Mouse (Mus musculus) midbrain, embryonic 12.5 days (tissue): Measurements from ENCODE around the gene Lsm12. TPM values are rescaled to one million over a fixed set of nuclear protein-coding genes. Genes with fewer than 3 reads are reported as not detected.
"Not testable (repeated sequence)": the region's sequence is repeated elsewhere in the genome, so short reads cannot be mapped to it uniquely, and the experiment has no call there.

Experiments used
- ATAC-seq: fragments of 200-750 bp; cut with Nextera tagmentation; 2 replicates; pipeline ENCODE4 v1.8.0; 2017; ENCODE audit warnings: low read depth, moderate TSS enrichment, moderate library complexity; ENCODE audit not compliant: low FRiP score
- H3K27ac ChIP-seq: fragments of 300-500 bp; sonication (generic); replicated peaks from 2 replicates; pipeline ENCODE4 v1.5.1; 2016; ENCODE audit warnings: mild to moderate bottlenecking
- H3K27me3 ChIP-seq: fragments of 300-500 bp; sonication (generic); 2 replicates; pipeline ENCODE4 v1.6.1; 2016; ENCODE audit warnings: mild to moderate bottlenecking
- H3K36me3 ChIP-seq: fragments of 300-500 bp; sonication (generic); 2 replicates; pipeline ENCODE4 v1.6.1; 2016
- H3K4me1 ChIP-seq: fragments of 300-500 bp; sonication (generic); 2 replicates; pipeline ENCODE4 v1.6.1; 2016
- H3K4me2 ChIP-seq: fragments of 300-500 bp; sonication (generic); replicated peaks from 2 replicates; pipeline ENCODE4 v1.6.1; 2016; ENCODE audit warnings: mild to moderate bottlenecking, moderate library complexity
- H3K4me3 ChIP-seq: fragments of 300-500 bp; sonication (generic); 2 replicates; pipeline ENCODE4 v1.5.1; 2016; ENCODE audit warnings: mild to moderate bottlenecking
- H3K9ac ChIP-seq: fragments of 300-500 bp; sonication (generic); replicated peaks from 2 replicates; pipeline ENCODE4 v1.6.1; 2016; ENCODE audit warnings: mild to moderate bottlenecking, moderate library complexity
- H3K9me3 ChIP-seq: fragments of 300-500 bp; sonication (generic); 2 replicates; pipeline ENCODE4 v1.6.1; 2016; ENCODE audit warnings: mild to moderate bottlenecking
- WGBS: fragments of 180-500 bp; shearing (Covaris S2); methylation state at CpG from one replicate; pipeline ENCODE4 v1.1.7; 2016; 5-methylcytosine and 5-hydroxymethylcytosine counted together
- polyA plus RNA-seq: library from polyadenylated mRNA; unstranded; fragments of >200 nt; fragmentation: Nextera tagmentation; extraction: Ambion mirVana; gene quantifications from 2 replicates; pipeline ENCODE4 v1.2.1, GENCODE M21; 2016

Gene Lsm12
- polyA plus RNA-seq, 1 experiment from 2014 or later, result 119 TPM

DNA sequence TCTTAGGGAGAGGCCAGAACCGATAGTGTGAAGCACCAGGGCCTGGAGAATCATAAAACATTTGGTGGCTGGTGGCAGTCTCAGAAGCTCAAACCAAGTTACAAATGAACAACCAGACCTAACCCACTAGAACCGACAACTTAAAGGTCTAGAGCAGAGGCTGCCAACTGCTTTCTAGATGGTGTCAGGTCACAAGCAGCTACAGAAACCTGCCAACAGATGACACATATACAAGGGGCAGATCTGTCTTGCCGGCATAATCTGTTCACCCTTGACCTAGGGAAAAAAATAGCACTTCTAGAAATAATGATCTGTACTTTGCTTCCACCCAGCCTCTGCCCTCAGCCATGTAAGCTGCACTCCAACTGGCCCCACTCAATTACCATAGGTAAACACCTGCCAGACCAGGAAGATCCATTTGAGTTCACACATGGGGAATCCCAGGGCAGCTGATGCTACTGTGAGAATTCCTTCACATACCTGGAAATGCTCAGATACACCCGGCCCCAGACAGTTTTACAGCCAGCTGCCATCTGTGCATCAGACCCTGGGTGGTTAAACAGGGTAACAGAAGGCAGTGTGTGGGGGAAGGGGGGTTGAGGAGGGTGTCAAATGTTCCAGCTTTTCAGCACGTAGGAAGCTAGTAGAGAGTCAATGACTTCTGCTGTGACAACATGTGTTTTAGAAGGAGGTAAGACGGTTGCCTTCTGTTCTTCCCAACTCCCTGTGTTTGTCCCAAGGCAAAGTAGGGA, 18.9 kb downstream of the Lsm12 start:
- Histone ChIP-seq H3K4me2 (no peak overlapping the region), H3K27ac (no peak overlapping the region), H3K36me3 (peaks cover 84% of the 10 kb centered on the region), H3K9me3 (no peaks in the 10 kb centered on the region), H3K4me3 (no peak overlapping the region), H3K27me3 (no peaks in the 10 kb centered on the region), H3K4me1 (no peaks in the 10 kb centered on the region), H3K9ac (no peak overlapping the region)
- 81% methylated on average over 6 of the region's 6 CpGs for WGBS
- ATAC-seq, result no peak

DNA sequence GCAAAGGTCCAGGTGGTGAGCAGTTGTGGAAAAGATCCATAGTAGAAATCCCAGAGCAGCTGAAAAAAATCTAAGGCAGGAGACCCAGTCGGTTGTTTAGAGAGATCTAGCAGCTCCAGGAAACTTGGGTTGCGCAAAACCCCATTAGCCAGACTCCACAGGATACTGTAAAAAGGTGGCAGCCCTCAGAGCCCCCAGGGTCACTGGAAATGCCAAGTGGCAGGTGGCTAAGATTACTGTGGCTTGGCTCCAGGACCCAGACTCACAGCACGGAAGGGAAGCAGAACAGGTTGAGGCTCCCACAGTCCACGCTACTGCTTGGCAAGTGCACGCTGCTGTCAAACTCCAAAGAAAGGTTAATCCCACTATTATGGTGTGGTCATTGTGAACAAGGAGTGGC, 25.3 kb downstream of the Lsm12 start:
- H3K4me1 ChIP-seq, result peaks cover 9% of the 10 kb centered on the region
- H3K9ac ChIP-seq, result no peak overlapping the region
- no peak overlapping the region for H3K4me2 ChIP-seq
- WGBS, result 80% methylated on average over 5 of the region's 5 CpGs
- ATAC-seq, result no peak
- peaks cover 33% of the 10 kb centered on the region for H3K36me3 ChIP-seq
- H3K27me3 ChIP-seq, result no peaks in the 10 kb centered on the region
- no peak overlapping the region for H3K4me3 ChIP-seq
- H3K27ac ChIP-seq, result no peak overlapping the region
- H3K9me3 ChIP-seq, result no peaks in the 10 kb centered on the region

DNA sequence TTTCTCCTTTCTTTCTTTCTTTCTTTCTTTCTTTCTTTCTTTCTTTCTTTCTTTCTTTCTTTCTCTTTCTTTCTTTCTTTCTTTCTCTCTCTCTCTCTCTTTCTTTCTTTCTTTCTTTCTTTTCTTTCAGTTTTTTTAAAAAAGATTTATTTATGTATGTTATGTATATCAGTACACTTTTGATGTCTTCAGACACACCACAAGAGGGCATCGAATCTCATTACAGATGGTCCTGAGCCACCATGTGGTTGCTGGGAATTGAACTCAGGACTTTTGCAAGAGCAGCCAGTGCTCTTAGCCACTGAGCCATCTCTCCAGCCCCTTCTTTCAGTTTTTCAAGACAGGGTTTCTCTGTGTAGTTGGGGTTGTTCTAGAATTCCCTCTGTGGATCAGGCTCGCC, 27.1 kb downstream of the Lsm12 start:
- H3K4me2 ChIP-seq, H3K27ac ChIP-seq, H3K9me3 ChIP-seq, ATAC-seq, H3K9ac ChIP-seq, H3K4me3 ChIP-seq, H3K27me3 ChIP-seq: not testable (repeated sequence)
- H3K4me1 ChIP-seq, result peaks cover 13% of the 10 kb centered on the region
- WGBS, result 87% methylated on average over 2 of the region's 2 CpGs
- peaks cover 35% of the 10 kb centered on the region for H3K36me3 ChIP-seq

DNA sequence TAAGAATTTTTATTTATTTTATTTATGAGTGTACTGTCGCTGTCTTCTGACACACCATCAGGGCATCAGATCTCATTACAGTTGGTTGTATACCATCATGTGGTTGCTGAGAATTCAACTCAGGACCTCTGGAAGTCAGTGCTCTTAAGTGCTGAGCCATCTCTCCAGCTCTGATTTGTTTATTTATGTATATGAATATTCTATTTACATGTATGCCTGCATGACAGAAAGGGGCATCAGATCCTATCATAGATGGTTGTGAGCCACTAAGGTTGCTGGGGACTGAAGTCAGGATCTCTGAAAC, 28.4 kb downstream of the Lsm12 start:
- 9% methylated on average over 1 of the region's 1 CpGs for WGBS
- no peak overlapping the region for H3K27ac ChIP-seq
- H3K4me1 ChIP-seq, result peaks cover 13% of the 10 kb centered on the region
- no peaks in the 10 kb centered on the region for H3K9me3 ChIP-seq
- H3K4me2 ChIP-seq, result 0 out of 2 replicates have a peak overlapping the region, but pooled peaks have one; percentile 89
- no peak overlapping the region for H3K9ac ChIP-seq
- ATAC-seq, result 0 out of 2 replicates have a peak, but pooled peaks have one; percentile 2
- no peak overlapping the region for H3K4me3 ChIP-seq
- H3K27me3 ChIP-seq, result no peaks in the 10 kb centered on the region
- peaks cover 30% of the 10 kb centered on the region for H3K36me3 ChIP-seq

DNA sequence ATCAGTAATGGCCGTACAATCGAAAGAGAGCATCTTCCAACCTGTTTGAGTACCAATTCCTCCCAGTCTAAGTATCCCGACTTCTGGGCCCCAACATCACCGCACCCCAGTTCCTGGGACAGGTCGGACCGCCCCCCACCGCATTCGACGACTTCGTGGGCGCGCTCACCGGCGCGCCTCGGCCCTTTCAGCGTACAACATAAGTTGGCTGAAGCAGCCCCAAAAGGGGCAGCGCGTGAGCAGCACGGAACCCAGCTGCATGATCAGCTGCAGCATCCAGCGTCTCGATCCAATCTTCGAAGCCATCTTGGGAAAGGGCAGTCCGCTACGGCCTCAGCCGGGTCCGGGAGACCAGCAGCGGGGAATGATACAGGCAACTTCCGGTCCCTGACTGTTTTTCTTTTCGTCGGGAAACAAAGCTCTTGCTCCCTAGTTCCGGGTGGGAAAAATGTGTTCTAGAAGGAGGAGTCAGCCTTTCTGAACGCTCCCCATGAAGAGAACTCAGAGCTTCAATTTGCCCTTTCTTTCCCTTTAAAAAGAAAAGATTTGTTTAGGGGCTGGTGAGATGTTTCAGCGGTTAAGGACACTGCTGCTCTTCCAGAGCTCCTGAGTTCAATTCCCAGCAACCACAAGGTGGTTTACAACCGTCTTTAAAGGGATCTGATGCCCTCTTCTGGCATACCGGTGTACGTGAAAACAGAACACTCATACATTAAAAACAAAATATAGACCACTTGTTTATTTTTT, 28.9 kb downstream of the Lsm12 start, which contains the start of gene Tmem101:
Gene Tmem101, minus strand, starts transcription at position 366 of the 747 bp plus-strand sequence.
- Histone ChIP-seq H3K9ac (peak within 1 kb of the TSS; percentile 76), H3K36me3 (peaks cover 26% of the 10 kb centered on the region), H3K9me3 (no peaks in the 10 kb centered on the region), H3K27ac (peak within 1 kb of the TSS; percentile 72), H3K4me3 (peak within 1 kb of the TSS; percentile 63), H3K4me1 (peaks cover 13% of the 10 kb centered on the region), H3K27me3 (no peaks in the 10 kb centered on the region), H3K4me2 (peak within 1 kb of the TSS; percentile 89)
- under 1% methylated on average over 37 of the region's 37 CpGs for WGBS
- ATAC-seq, result peak; percentile 85

DNA sequence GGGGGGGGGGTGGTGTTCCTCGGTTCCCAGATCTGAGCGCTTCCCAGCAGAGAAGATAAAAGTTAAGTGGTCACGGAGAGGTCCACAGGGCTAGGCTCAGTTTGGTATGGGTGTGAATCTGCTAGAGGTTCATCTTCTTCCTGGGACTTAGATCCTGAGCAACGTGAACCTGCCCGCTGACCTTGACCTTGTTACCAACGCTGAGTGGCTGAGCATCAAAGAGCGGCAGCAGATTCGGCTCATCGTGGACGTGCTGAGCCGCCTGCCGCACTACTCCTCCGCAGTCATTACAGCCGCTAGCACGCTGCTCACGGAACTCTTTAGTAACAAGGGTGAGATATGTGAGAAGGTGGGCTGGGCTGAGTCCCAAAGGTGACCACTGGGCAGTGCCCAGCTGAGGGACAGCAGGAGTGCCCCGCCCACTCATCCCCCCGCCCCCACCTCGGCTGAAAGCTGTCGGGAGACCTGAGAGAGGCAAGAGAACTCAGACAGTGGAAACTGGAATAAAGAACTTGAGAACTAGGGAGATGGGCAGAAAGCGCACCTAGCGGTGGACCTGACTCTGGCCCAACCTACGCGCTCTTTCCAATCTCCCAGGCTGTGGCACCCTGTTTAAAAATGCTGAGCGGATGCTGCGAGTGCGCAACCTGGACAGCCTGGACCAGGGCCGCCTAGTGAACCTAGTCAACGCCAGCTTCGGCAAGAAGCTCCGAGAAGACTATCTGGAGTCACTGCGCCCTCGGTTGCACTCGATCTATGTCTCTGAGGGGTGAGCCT, 37.7 kb downstream of the Lsm12 start:
- Histone ChIP-seq H3K27ac (no peak overlapping the region), H3K4me1 (peaks cover 16% of the 10 kb centered on the region; the same call in 1 of the 2 replicates), H3K4me2 (no peak overlapping the region), H3K36me3 (0 out of 2 replicates have a peak, but pooled peaks cover under 1% of the 10 kb centered on the region), H3K9me3 (no peaks in the 10 kb centered on the region), H3K4me3 (no peak overlapping the region), H3K9ac (no peak overlapping the region), H3K27me3 (peaks cover 74% of the 10 kb centered on the region)
- no peak for ATAC-seq
- WGBS, result 14% methylated on average over 34 of the region's 34 CpGs

DNA sequence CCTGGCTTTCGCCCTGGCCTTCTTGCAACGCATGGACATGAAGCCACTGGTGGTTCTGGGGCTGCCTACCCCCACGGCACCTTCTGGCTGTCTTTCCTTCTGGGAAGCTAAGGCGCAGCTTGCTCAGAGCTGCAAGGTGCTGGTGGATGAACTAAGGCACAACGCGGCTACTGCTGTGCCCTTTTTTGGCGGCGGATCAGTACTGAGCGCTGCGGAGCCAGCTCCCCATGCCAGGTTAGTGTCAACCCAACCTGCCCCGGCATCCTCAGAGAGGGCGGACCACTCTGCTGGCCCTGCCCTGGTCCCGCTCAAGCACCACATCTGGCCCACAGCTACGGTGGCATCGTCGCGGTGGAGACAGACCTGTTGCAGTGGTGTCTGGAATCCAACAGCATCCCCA, 38.6 kb downstream of the Lsm12 start:
- no peaks in the 10 kb centered on the region for H3K9me3 ChIP-seq
- H3K9ac ChIP-seq, result no peak overlapping the region
- no peak overlapping the region for H3K4me2 ChIP-seq
- H3K27me3 ChIP-seq, result peaks cover 78% of the 10 kb centered on the region
- H3K36me3 ChIP-seq, result no peaks in the 10 kb centered on the region
- ATAC-seq, result no peak
- no peak overlapping the region for H3K4me3 ChIP-seq
- 10% methylated on average over 17 of the region's 17 CpGs for WGBS
- peaks cover 16% of the 10 kb centered on the region; the same call in 1 of the 2 replicates for H3K4me1 ChIP-seq
- no peak overlapping the region for H3K27ac ChIP-seq

DNA sequence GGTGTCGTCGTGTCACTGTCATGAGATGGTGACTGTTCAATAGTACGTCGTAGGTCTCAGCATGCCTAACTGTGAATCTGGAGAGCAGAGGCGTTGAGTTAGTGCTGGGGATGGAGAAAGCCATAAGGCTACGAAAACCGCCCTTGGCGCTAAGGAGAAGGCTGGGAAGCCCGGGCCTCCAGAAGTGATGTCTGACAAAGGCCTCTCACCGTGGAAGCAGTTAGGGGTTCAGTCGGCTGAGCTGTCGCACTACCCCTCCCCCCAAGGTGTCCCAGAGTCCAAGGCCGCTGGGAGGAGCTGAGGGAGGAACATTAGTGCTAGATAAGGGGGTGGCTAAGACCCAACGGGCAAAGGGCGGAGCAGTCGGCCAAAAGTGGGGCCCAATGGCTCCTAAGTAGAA, 39.1 kb downstream of the Lsm12 start:
- peak overlapping the region; percentile 42 for H3K4me2 ChIP-seq
- no peak for ATAC-seq
- H3K9me3 ChIP-seq, result no peaks in the 10 kb centered on the region
- H3K36me3 ChIP-seq, result no peaks in the 10 kb centered on the region
- no peak overlapping the region for H3K4me3 ChIP-seq
- H3K9ac ChIP-seq, result no peak overlapping the region
- peaks cover 16% of the 10 kb centered on the region; the same call in 1 of the 2 replicates for H3K4me1 ChIP-seq
- H3K27ac ChIP-seq, result no peak overlapping the region
- WGBS, result 4% methylated on average over 16 of the region's 16 CpGs
- peaks cover 78% of the 10 kb centered on the region for H3K27me3 ChIP-seq

DNA sequence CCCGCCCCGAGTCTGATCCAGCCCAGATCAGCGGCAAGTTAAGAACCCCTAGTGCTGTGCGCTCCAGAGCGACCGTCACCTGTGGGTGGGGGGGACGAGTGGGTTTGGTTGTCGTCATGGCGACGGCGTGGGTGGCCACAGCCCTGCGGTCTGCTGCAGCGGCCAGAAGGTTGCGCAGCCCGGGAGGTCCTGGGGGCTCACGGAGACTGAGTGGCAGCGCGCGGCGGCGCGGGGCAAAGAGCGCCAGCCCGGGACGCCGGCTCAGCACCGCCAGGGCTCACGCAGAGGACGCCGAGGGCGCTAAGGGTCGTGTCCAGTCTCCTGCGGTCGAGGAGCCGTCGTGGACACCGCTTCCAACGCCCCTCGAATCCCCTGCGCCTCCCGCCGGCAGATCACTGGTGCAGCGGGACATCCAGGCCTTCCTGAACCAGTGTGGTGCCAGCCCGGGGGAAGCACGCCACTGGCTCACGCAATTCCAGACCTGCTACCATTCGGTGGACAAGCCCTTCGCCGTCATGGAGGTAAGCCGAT, 39.6 kb downstream of the Lsm12 start, which contains the start of gene Nags:
Gene Nags, plus strand, starts transcription at position 43 of the 531 bp plus-strand sequence.
- peak within 1 kb of the TSS; percentile 42 for H3K4me2 ChIP-seq
- no peak within 1 kb of the TSS for H3K27ac ChIP-seq
- no peaks in the 10 kb centered on the region for H3K9me3 ChIP-seq
- 0 out of 2 replicates have a peak within 1 kb of the TSS, but pooled peaks have one; percentile 11 for H3K9ac ChIP-seq
- H3K4me3 ChIP-seq, result peak within 1 kb of the TSS; percentile 27
- H3K27me3 ChIP-seq, result peaks cover 78% of the 10 kb centered on the region
- 1% methylated on average over 46 of the region's 50 CpGs for WGBS
- no peak for ATAC-seq
- H3K4me1 ChIP-seq, result peaks cover 16% of the 10 kb centered on the region; the same call in 1 of the 2 replicates
- no peaks in the 10 kb centered on the region for H3K36me3 ChIP-seq

DNA sequence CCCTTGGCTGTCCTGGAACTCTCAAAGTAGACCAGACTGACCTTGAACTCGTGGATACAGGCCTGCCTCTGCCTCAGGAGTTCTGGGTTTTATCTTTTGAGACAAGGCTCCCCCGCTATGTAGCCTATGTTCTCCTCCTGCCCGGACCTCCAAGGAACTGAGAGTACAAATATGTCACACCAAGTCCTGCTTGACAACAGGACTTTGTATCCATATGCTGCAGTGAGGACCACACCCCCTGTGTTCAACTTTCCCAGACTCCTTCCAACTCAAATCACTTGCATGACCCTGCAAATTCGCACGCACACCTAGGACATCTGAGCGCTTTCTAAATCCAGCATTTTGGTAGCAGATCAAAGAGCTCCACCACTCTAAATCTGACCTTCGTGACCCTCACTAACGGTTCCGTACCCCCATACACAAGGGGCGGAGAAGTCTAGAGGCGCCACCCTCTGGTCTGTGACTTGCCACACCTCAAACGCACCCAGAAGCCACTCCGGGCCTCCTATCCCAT, 40.1 kb downstream of the Lsm12 start:
- Histone ChIP-seq H3K9ac (no peak overlapping the region), H3K36me3 (no peaks in the 10 kb centered on the region), H3K9me3 (no peaks in the 10 kb centered on the region), H3K4me2 (peak overlapping the region; percentile 42), H3K27me3 (peaks cover 78% of the 10 kb centered on the region), H3K4me1 (peaks cover 16% of the 10 kb centered on the region; the same call in 1 of the 2 replicates), H3K4me3 (peak overlapping the region; percentile 27; the same call in 1 of the 2 replicates), H3K27ac (no peak overlapping the region)
- WGBS, result 25% methylated on average over 13 of the region's 13 CpGs
- no peak for ATAC-seq

DNA sequence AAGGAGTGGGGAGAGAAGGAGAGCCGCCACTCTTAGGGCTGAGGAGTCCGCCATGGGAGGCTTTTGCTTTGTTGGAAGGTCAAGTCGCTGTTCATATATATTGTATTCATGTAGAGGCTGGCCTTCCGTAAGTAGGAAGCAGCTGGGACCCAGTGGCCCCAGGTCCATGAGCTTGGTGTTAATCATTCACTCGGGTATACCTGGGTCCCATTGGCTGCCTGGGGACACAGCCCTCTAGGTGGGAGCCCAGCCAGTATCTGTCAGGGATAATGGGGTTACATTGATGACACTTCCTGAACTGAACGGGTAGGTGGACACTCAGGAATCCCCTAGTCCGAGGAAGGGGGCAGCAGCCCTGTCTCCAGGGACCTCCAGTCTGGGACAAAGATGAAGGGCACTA, 42.7 kb downstream of the Lsm12 start:
- no peak for ATAC-seq
- Histone ChIP-seq H3K9ac (no peak overlapping the region), H3K4me1 (peaks cover 16% of the 10 kb centered on the region; the same call in 1 of the 2 replicates), H3K4me2 (no peak overlapping the region), H3K9me3 (no peaks in the 10 kb centered on the region), H3K4me3 (no peak overlapping the region), H3K36me3 (no peaks in the 10 kb centered on the region), H3K27me3 (peaks cover 60% of the 10 kb centered on the region), H3K27ac (no peak overlapping the region)
- WGBS, result 70% methylated on average over 7 of the region's 7 CpGs
